Mouse (Mus musculus): ENCODE data around the gene Mark1. TPM values are rescaled to one million over a fixed set of nuclear protein-coding genes. Genes with fewer than 3 reads are reported as not detected.

Gene Mark1
- polyA plus RNA-seq, 1 experiment from 2014 or later, result 1.6 TPM

DNA sequence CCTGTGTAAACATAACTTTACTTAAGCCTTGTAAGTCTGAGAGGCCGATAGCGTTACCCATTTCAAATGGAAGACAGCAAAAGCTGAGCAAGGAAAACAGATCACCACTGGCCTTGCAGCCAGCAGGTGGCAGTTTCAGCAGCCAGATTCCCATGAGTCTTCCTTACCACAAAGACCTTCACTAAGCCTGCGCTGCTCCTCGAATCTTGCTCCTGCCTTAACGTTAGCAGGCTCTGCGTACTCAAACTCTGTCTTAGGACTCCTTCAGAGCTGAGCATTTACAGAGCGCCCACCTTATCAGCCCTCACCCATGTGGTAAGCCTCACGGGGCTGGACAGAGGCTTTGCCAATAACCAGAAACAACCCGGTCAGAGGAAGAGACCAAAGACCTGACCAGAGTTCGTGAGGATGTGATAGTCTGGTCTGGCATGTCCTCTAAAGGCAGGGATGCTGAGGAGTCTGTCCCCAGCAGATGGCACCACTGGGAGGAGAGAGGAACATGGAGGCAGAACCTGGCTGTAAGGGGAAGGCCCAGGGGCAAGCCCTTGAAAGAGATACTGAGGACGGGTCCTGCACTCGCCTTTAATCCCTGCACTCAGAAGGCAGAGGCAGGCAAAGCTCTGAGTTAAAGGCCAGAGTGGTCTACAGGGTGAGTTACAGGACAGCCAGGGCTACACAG lies 33.5 kb downstream of the Mark1 start:
- H3K4me2 ChIP-seq (replicated peaks; ENCODE audit: low read depth), result 0 out of 2 replicates have a peak overlapping the region, but pooled peaks have one; percentile 9
- H3K36me3 ChIP-seq (ENCODE audit: control insufficient read depth, insufficient read depth), result no peaks in the 10 kb centered on the region
- TF ChIP-seq CTCF (IDR thresholded peaks at IDR 0.05; ENCODE audit: low read depth), result peak; percentile 68
- H3K27me3 ChIP-seq (replicated peaks; ENCODE audit: control insufficient read depth, insufficient read depth, low read length), result no peaks in the 10 kb centered on the region
- H3K27ac ChIP-seq (ENCODE audit: low read depth, low read length), result no peak overlapping the region
- WGBS, result 49% methylated on average over 12 of the region's 12 CpGs
- no peak overlapping the region for H3K4me3 ChIP-seq (ENCODE audit: low read depth, low read length)
- no peaks in the 10 kb centered on the region for H3K4me1 ChIP-seq (replicated peaks; ENCODE audit: control insufficient read depth, insufficient read depth, low read length)
- ATAC-seq, result peak; percentile 50; the same call in 1 of the 2 replicates
- no peak overlapping the region for H3K9ac ChIP-seq (ENCODE audit: low read depth, low read length)
- no peaks in the 10 kb centered on the region for H3K9me3 ChIP-seq (ENCODE audit: control insufficient read depth)

DNA sequence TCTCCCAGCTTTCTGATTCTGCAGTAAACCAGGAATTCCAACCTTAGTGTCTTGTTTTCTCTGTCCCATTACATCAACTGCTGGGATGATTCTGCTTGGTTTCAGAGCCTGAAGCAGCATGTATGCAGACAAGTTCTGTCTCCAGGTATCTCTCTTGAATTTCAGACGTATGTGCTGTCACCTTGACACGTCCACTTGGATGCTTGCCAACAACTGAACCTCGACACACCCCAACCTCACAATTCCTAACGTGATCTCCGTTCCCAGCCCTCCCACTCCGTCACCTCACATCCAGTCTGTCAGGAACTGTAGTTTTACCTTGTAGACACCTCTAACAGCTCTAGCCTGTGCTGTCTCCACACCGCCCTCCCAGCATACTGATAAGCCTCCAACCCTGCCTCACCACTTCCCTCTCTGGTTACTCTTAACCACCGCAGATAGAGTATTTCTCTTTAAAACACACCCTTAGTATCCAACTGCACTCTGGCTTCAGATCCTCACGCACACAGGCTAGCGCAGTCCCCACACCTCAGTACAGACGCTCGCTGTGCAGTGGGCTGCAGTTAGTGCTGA lies 36.2 kb downstream of the Mark1 start:
- no peak overlapping the region for H3K4me3 ChIP-seq (ENCODE audit: low read depth, low read length)
- H3K27ac ChIP-seq (ENCODE audit: low read depth, low read length), result no peak overlapping the region
- no peaks in the 10 kb centered on the region for H3K36me3 ChIP-seq (ENCODE audit: control insufficient read depth, insufficient read depth)
- no peaks in the 10 kb centered on the region for H3K9me3 ChIP-seq (ENCODE audit: control insufficient read depth)
- no peak overlapping the region for H3K9ac ChIP-seq (ENCODE audit: low read depth, low read length)
- 33% methylated on average over 12 of the region's 12 CpGs for WGBS
- no peaks in the 10 kb centered on the region for H3K27me3 ChIP-seq (replicated peaks; ENCODE audit: control insufficient read depth, insufficient read depth, low read length)
- H3K4me1 ChIP-seq (replicated peaks; ENCODE audit: control insufficient read depth, insufficient read depth, low read length), result no peaks in the 10 kb centered on the region
- peak; percentile 72 for ATAC-seq
- peak overlapping the region; percentile 56 for H3K4me2 ChIP-seq (replicated peaks; ENCODE audit: low read depth)
- 0 out of 2 replicates have a peak, but pooled peaks have one; percentile 35 for TF ChIP-seq CTCF (IDR thresholded peaks at IDR 0.05; ENCODE audit: low read depth)

DNA sequence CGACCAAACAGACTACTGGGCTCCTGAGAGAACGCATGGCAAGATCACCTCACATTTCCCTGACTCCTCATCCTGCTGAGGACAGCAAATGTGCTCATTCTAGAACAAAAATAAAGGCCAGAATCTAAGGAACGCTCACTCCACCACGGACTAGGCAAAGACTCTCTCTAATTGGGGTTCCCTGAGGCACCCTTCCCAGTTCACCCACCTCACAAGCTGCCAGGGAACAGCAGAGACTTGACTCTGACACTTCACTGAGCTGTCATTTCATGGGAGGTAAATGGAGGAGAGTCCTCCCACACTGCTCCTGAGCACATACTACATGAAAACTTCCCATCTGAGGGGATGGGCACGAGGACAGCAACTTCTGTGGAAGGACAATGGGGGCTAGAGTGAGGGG lies 37.5 kb downstream of the Mark1 start:
- Histone ChIP-seq H3K4me1 (replicated peaks; ENCODE audit: control insufficient read depth, insufficient read depth, low read length) (no peaks in the 10 kb centered on the region), H3K36me3 (ENCODE audit: control insufficient read depth, insufficient read depth) (no peaks in the 10 kb centered on the region), H3K4me2 (replicated peaks; ENCODE audit: low read depth) (no peak overlapping the region), H3K9me3 (ENCODE audit: control insufficient read depth) (no peaks in the 10 kb centered on the region), H3K4me3 (ENCODE audit: low read depth, low read length) (no peak overlapping the region), H3K27ac (ENCODE audit: low read depth, low read length) (no peak overlapping the region), H3K9ac (ENCODE audit: low read depth, low read length) (no peak overlapping the region), H3K27me3 (replicated peaks; ENCODE audit: control insufficient read depth, insufficient read depth, low read length) (no peaks in the 10 kb centered on the region)
- no peak for TF ChIP-seq CTCF (IDR thresholded peaks at IDR 0.05; ENCODE audit: low read depth)
- no peak for ATAC-seq
- 82% methylated on average over 5 of the region's 5 CpGs for WGBS

DNA sequence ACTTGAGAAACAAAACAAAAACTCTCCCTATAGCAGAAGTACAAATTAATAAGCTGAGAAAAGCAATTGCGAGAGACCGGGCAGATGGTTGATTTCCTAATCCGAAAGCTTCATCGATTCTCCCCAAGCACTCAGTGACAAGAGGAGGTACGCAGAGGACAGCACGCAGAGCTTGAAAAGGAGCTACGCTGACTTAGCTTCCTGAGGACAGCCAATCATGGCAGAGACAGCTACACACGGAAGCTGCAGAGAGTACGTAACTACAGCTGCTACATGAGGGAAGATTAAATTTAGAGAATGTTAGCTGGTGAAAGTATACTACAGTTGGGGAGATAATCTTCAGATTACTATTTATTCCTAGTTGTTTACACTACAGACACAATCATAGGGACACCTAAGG lies 40.6 kb downstream of the Mark1 start:
- no peaks in the 10 kb centered on the region for H3K36me3 ChIP-seq (ENCODE audit: control insufficient read depth, insufficient read depth)
- H3K4me1 ChIP-seq (replicated peaks; ENCODE audit: control insufficient read depth, insufficient read depth, low read length), result no peaks in the 10 kb centered on the region
- no peak for ATAC-seq
- H3K4me2 ChIP-seq (replicated peaks; ENCODE audit: low read depth), result peak overlapping the region; percentile 37
- WGBS, result 53% methylated on average over 9 of the region's 9 CpGs
- no peaks in the 10 kb centered on the region for H3K27me3 ChIP-seq (replicated peaks; ENCODE audit: control insufficient read depth, insufficient read depth, low read length)
- no peak for TF ChIP-seq CTCF (IDR thresholded peaks at IDR 0.05; ENCODE audit: low read depth)
- H3K9ac ChIP-seq (ENCODE audit: low read depth, low read length), result no peak overlapping the region
- no peak overlapping the region; the same call in 1 of the 2 replicates for H3K27ac ChIP-seq (ENCODE audit: low read depth, low read length)
- H3K9me3 ChIP-seq (ENCODE audit: control insufficient read depth), result no peaks in the 10 kb centered on the region
- no peak overlapping the region for H3K4me3 ChIP-seq (ENCODE audit: low read depth, low read length)

DNA sequence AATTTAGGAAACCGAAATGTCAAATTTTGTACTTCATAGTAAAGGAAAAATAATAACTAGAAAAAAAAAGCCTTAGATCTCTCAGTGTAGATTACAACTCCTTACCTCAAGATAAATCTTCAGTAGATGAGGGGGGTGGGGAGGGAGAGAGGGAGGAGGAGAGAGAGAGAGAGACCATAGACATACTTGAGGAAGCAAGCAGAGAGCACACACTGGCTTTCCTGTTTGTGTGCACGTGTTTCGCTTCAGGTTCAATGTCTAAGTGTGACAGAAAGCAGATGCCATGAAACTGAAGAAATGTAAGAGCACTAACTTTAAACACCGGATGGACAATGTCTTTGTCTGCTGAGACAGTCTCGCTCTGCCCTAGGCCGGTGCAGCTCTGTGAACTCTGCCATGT lies 41.0 kb downstream of the Mark1 start:
- Histone ChIP-seq H3K4me2 (replicated peaks; ENCODE audit: low read depth) (peak overlapping the region; percentile 37), H3K27ac (ENCODE audit: low read depth, low read length) (no peak overlapping the region; the same call in 1 of the 2 replicates), H3K36me3 (ENCODE audit: control insufficient read depth, insufficient read depth) (no peaks in the 10 kb centered on the region), H3K4me1 (replicated peaks; ENCODE audit: control insufficient read depth, insufficient read depth, low read length) (no peaks in the 10 kb centered on the region), H3K27me3 (replicated peaks; ENCODE audit: control insufficient read depth, insufficient read depth, low read length) (no peaks in the 10 kb centered on the region), H3K9me3 (ENCODE audit: control insufficient read depth) (no peaks in the 10 kb centered on the region), H3K4me3 (ENCODE audit: low read depth, low read length) (no peak overlapping the region), H3K9ac (ENCODE audit: low read depth, low read length) (no peak overlapping the region)
- ATAC-seq, result no peak
- WGBS, result 65% methylated on average over 6 of the region's 6 CpGs
- no peak for TF ChIP-seq CTCF (IDR thresholded peaks at IDR 0.05; ENCODE audit: low read depth)

DNA sequence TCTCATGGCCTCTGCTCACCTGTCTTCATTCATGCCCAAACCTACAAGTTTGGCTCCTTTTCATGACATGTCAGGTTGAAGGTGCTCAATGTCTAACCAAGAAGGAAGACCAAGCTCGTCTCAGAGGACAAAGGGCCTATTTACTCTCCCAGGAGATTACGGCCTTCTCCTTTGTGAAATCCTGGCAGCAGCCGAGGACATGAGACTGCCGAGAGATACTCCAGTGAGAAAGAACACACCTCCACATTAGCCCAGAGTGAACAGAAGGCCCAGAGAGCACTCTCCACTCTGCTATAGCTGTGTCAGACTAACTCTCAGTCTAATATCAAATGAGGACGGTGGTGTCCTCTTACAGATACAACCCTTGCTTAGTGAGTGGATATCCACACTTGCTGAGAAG lies 47.6 kb downstream of the Mark1 start:
- peak; percentile 65 for ATAC-seq
- 34% methylated on average over 5 of the region's 5 CpGs for WGBS

More for the DNA sequence above, 47.6 kb downstream of the Mark1 start:
- H3K4me1 ChIP-seq (replicated peaks; ENCODE audit: control insufficient read depth, insufficient read depth, low read length), result no peaks in the 10 kb centered on the region
- no peak overlapping the region for H3K9ac ChIP-seq (ENCODE audit: low read depth, low read length)
- no peaks in the 10 kb centered on the region for H3K36me3 ChIP-seq (ENCODE audit: control insufficient read depth, insufficient read depth)
- TF ChIP-seq CTCF (IDR thresholded peaks at IDR 0.05; ENCODE audit: low read depth), result no peak
- no peaks in the 10 kb centered on the region for H3K27me3 ChIP-seq (replicated peaks; ENCODE audit: control insufficient read depth, insufficient read depth, low read length)
- no peak overlapping the region for H3K27ac ChIP-seq (ENCODE audit: low read depth, low read length)
- H3K9me3 ChIP-seq (ENCODE audit: control insufficient read depth), result no peaks in the 10 kb centered on the region
- H3K4me3 ChIP-seq (ENCODE audit: low read depth, low read length), result no peak overlapping the region
- H3K4me2 ChIP-seq (replicated peaks; ENCODE audit: low read depth), result no peak overlapping the region
